Mouse (Mus musculus): ENCODE measurements around the gene Tfdp1. TPM values are rescaled to one million over a fixed set of nuclear protein-coding genes. Genes with fewer than 3 reads are reported as not detected.

The Tfdp1 gene
- polyA plus RNA-seq, 1 experiment: 44.9 TPM

DNA sequence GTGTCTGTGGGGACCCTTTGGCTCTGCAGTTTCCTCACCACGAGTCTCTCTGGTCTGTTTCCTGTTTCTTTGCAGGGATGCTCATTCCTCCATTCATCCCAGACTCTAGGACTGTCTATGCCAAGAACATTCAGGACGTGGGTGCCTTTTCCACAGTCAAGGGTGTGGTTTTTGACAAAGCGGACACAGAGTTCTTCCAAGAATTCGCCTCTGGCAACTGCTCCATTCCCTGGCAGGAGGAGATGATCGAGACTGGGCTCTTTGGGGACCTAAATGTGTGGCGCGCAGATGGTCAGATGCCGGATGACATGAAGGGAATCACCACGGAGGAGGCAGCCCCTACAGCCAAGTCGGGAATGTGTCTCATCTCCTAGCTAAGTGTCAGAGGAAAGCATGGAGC, 77.3 kb downstream of the Tfdp1 start:
- Histone ChIP-seq H3K4me1 (ENCODE audit: control insufficient read depth, insufficient read depth, low read length) (peaks cover 2% of the 10 kb centered on the region), H3K27me3 (ENCODE audit: control insufficient read depth, insufficient read depth, low read length) (no peaks in the 10 kb centered on the region), H3K36me3 (ENCODE audit: control insufficient read depth, insufficient read depth, low read length) (no peaks in the 10 kb centered on the region), H3K4me3 (ENCODE audit: control insufficient read depth, low read depth, low read length) (no peak overlapping the region), H3K27ac (ENCODE audit: control insufficient read depth, insufficient read depth, low read depth, low read length) (no peak overlapping the region)
- TF ChIP-seq POLR2A (IDR thresholded peaks at IDR 0.05; ENCODE audit: control insufficient read depth, low read depth, low read length) (no peak), CTCF (IDR thresholded peaks at IDR 0.05; ENCODE audit: control insufficient read depth, insufficient read depth, insufficient replicate concordance, low read depth, low read length) (no peak)

DNA sequence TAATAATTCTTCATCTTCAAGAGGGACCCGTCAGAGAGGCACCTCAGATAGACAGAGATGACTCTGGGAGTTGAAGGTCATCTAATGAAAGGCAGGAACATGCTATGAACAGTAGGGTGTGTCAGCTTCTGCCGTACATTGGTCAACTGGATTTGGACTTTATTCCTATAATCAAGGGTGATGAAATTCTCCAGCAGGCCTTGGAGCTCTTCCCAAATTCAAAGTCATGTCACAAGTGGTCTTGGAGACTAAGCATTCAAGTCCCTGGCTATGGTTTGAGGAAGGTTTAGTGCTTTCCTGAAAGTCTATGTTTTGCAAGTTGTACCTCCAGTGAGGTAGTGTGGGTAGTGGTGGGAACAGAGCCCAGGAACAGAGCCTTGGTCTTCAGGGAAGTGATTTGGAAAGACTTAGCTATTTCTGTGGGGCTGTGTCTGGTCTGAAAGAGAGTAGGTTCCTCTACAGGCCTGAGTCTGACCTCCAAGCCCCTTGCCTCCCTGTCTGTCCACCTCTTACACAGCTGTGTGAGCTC, 80.6 kb downstream of the Tfdp1 start:
- H3K4me1 ChIP-seq (ENCODE audit: control insufficient read depth, insufficient read depth, low read length): no peaks in the 10 kb centered on the region
- no peak for TF ChIP-seq POLR2A (IDR thresholded peaks at IDR 0.05; ENCODE audit: control insufficient read depth, low read depth, low read length)
- TF ChIP-seq CTCF (IDR thresholded peaks at IDR 0.05; ENCODE audit: control insufficient read depth, insufficient read depth, insufficient replicate concordance, low read depth, low read length): no peak
- no peaks in the 10 kb centered on the region for H3K27me3 ChIP-seq (ENCODE audit: control insufficient read depth, insufficient read depth, low read length)
- H3K4me3 ChIP-seq (ENCODE audit: control insufficient read depth, low read depth, low read length): no peak overlapping the region
- H3K36me3 ChIP-seq (ENCODE audit: control insufficient read depth, insufficient read depth, low read length): no peaks in the 10 kb centered on the region
- H3K27ac ChIP-seq (ENCODE audit: control insufficient read depth, insufficient read depth, low read depth, low read length): no peak overlapping the region

DNA sequence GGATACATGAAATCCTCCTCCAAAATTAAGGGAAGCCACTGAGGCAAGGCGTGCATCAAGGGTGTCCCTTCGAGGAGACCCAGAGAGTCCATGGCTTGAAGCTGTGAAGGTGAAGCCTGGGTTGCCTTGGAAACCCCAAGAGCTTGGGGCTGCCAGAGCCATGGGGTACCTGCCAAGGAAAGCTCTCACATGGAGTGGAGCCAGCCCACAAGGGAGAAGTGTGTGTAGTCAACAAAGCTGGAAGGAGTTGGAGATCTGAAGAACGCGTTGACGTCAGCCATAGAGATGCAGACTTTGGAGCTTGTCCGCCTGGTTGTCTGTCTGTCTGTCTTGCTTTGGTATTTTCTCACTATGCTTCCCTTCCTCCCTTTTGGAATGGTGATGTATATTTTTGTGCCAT, 82.4 kb downstream of the Tfdp1 start:
- H3K4me1 ChIP-seq (ENCODE audit: control insufficient read depth, insufficient read depth, low read length): no peaks in the 10 kb centered on the region
- no peak overlapping the region for H3K27ac ChIP-seq (ENCODE audit: control insufficient read depth, insufficient read depth, low read depth, low read length)
- H3K36me3 ChIP-seq (ENCODE audit: control insufficient read depth, insufficient read depth, low read length): no peaks in the 10 kb centered on the region
- no peak for TF ChIP-seq POLR2A (IDR thresholded peaks at IDR 0.05; ENCODE audit: control insufficient read depth, low read depth, low read length)
- no peak for TF ChIP-seq CTCF (IDR thresholded peaks at IDR 0.05; ENCODE audit: control insufficient read depth, insufficient read depth, insufficient replicate concordance, low read depth, low read length)
- H3K27me3 ChIP-seq (ENCODE audit: control insufficient read depth, insufficient read depth, low read length): no peaks in the 10 kb centered on the region
- H3K4me3 ChIP-seq (ENCODE audit: control insufficient read depth, low read depth, low read length): no peak overlapping the region

DNA sequence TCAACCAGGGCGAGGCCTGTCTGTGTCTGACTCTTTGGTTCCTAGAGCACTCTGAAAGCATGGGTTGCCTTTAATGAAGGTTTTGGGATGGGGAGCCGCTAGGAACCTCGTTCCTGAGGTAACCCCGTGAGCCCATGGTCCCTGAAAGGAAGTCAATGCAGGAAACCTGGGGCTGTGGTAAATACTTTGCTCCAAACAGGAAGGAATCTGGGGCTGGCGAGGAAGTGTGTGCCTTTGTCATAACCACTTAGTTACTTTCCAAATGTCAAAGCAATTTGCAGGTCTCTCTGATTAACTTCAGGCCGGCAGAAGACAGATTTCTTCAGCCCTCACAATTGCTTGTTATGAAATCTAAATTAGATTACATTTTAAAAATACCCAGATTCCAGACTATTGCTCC, 88.8 kb downstream of the Tfdp1 start:
- no peaks in the 10 kb centered on the region for H3K4me1 ChIP-seq (ENCODE audit: control insufficient read depth, insufficient read depth, low read length)
- no peaks in the 10 kb centered on the region for H3K36me3 ChIP-seq (ENCODE audit: control insufficient read depth, insufficient read depth, low read length)
- no peaks in the 10 kb centered on the region for H3K27me3 ChIP-seq (ENCODE audit: control insufficient read depth, insufficient read depth, low read length)
- TF ChIP-seq CTCF (IDR thresholded peaks at IDR 0.05; ENCODE audit: control insufficient read depth, insufficient read depth, insufficient replicate concordance, low read depth, low read length) (no peak), POLR2A (IDR thresholded peaks at IDR 0.05; ENCODE audit: control insufficient read depth, low read depth, low read length) (no peak)
- no peak overlapping the region for H3K4me3 ChIP-seq (ENCODE audit: control insufficient read depth, low read depth, low read length)
- no peak overlapping the region for H3K27ac ChIP-seq (ENCODE audit: control insufficient read depth, insufficient read depth, low read depth, low read length)

Other genes with a start within 250 kb of the Tfdp1 start
- 54.1 and 61.8 TPM in 2 replicates for gene Pcid2, start 233.3 kb upstream of the Tfdp1 start, polyA plus RNA-seq (2012; rRNA removed)
- 65.5 and 68.3 TPM in 2 replicates for gene Cul4a, start 233.1 kb upstream of the Tfdp1 start, polyA plus RNA-seq (2012; rRNA removed)
- gene Lamp1, start 179.6 kb upstream of the Tfdp1 start, polyA plus RNA-seq (2012; rRNA removed): 583 and 634 TPM in 2 replicates
- gene Grtp1, start 138.1 kb upstream of the Tfdp1 start, polyA plus RNA-seq (2012; rRNA removed): 1.6 and 97.7 TPM in 2 replicates
- 0.06 TPM in 1 of 2 replicates, not detected in the other for gene Adprhl1, start 84.6 kb upstream of the Tfdp1 start, polyA plus RNA-seq (2012; rRNA removed)
- 5.4 and 5.6 TPM in 2 replicates for gene Dcun1d2, start 50.6 kb upstream of the Tfdp1 start, polyA plus RNA-seq (2012; rRNA removed)
- gene Tmco3, start 50.6 kb upstream of the Tfdp1 start, polyA plus RNA-seq (2012; rRNA removed): 11.5 and 14.2 TPM in 2 replicates
- 0.10 TPM in 1 of 2 replicates, not detected in the other for gene Atp4b, start 58.1 kb downstream of the Tfdp1 start, polyA plus RNA-seq (2012; rRNA removed)
- gene Grk1, start 66.3 kb downstream of the Tfdp1 start, polyA plus RNA-seq (2012; rRNA removed): 0.01 and 0.04 TPM in 2 replicates
- gene Tmem255b, start 96.4 kb downstream of the Tfdp1 start, polyA plus RNA-seq (2012; rRNA removed): 4.0 TPM in 2 replicates
- gene Gas6, start 155.7 kb downstream of the Tfdp1 start, polyA plus RNA-seq (2012; rRNA removed): 54.9 and 57.8 TPM in 2 replicates
- gene 1700029H14Rik, start 223.7 kb downstream of the Tfdp1 start, polyA plus RNA-seq (2012; rRNA removed): 536 and 642 TPM in 2 replicates

Data from testis, adult 2 months (tissue).